Comparison of ENCODE assay signal across 17 mouse cellular contexts in genomic region chr6:148934961-148935590, GRCm38 (mm10). TPM values are rescaled to one million over a fixed set of nuclear protein-coding genes. Genes with fewer than 3 reads are reported as not detected.
A peak's percentile ranks its signal among the peaks of the same experiment; 100 is the strongest.
DNase-seq lines count a peak whose midpoint lies in the region; ATAC-seq and TF ChIP-seq lines count a peak whose summit lies in the region.
"Had no signal": no experiment of that assay in that cellular context is flagged by ENCODE, and none has a peak within 500 bp of the region (broad histone marks: within the 10 kb centered on the region; RNA-seq: fewer than 3 reads in every experiment).

No protein-coding gene starts in this region.

- no peak overlapping the region for H3K4me2 ChIP-seq in heart, embryonic 13.5 days
- H3K4me2 ChIP-seq in lung, embryonic 16.5 days (ENCODE audit: low read depth, low read length), result no peak overlapping the region
- peak overlapping the region; percentile 22 for H3K4me2 ChIP-seq in intestine, embryonic 16.5 days (ENCODE audit: low read depth, low read length)
- H3K4me2 ChIP-seq in midbrain, embryonic 11.5 days, result no peak overlapping the region
- H3K4me2 ChIP-seq: embryonic facial prominence, embryonic 15.5 days; forebrain, embryonic 12.5 days; heart, embryonic 11.5 days; lung, embryonic 15.5 days had no signal

- WGBS in heart, embryonic 13.5 days, result 53% methylated on average over 3 of the region's 3 CpGs
- 46% methylated on average over 3 of the region's 3 CpGs for WGBS in lung, embryonic 16.5 days
- 52% methylated on average over 3 of the region's 3 CpGs for WGBS in intestine, embryonic 16.5 days
- 73% methylated on average over 3 of the region's 3 CpGs for WGBS in embryonic facial prominence, embryonic 10.5 days
- 79% methylated on average over 3 of the region's 3 CpGs for WGBS in midbrain, embryonic 11.5 days

- no peak overlapping the region for H3K9ac ChIP-seq in heart, embryonic 13.5 days
- no peak overlapping the region for H3K9ac ChIP-seq in lung, embryonic 16.5 days (ENCODE audit: low read length)
- no peak overlapping the region for H3K9ac ChIP-seq in intestine, embryonic 16.5 days (ENCODE audit: low read depth, low read length)
- no peak overlapping the region for H3K9ac ChIP-seq in midbrain, embryonic 11.5 days (ENCODE audit: low read length)
- H3K9ac ChIP-seq: embryonic facial prominence, embryonic 15.5 days; forebrain, embryonic 12.5 days; lung, embryonic 15.5 days had no signal

- H3K27ac ChIP-seq in heart, embryonic 13.5 days (replicated peaks), result peak overlapping the region; percentile 13
- H3K27ac ChIP-seq in lung, embryonic 16.5 days (ENCODE audit: low read length), result 0 out of 2 replicates have a peak overlapping the region, but pooled peaks have one; percentile 13
- peak overlapping the region; percentile 77 for H3K27ac ChIP-seq in intestine, embryonic 16.5 days (ENCODE audit: low read length)
- H3K27ac ChIP-seq in layer of hippocampus, adult 2 months, result no peak overlapping the region
- no peak overlapping the region for H3K27ac ChIP-seq in embryonic facial prominence, embryonic 10.5 days (replicated peaks)
- no peak overlapping the region for H3K27ac ChIP-seq in midbrain, embryonic 11.5 days (ENCODE audit: low read depth, low read length)
- H3K27ac ChIP-seq: embryonic facial prominence, embryonic 15.5 days; forebrain, embryonic 12.5 days; lung, embryonic 15.5 days had no signal

- no peak for ATAC-seq in heart, embryonic 13.5 days (ENCODE audit: extremely low read depth, insufficient number of reproducible peaks, low FRiP score, low TSS enrichment)
- ATAC-seq in lung, embryonic 16.5 days (ENCODE audit: low read depth), result no peak
- ATAC-seq in intestine, embryonic 16.5 days, result peak; percentile 54
- no peak for ATAC-seq in midbrain, embryonic 11.5 days (ENCODE audit: low FRiP score)
- ATAC-seq: Patski had no signal

- H3K4me1 ChIP-seq in heart, embryonic 13.5 days, result peaks cover 19% of the 10 kb centered on the region
- peaks cover 10% of the 10 kb centered on the region for H3K4me1 ChIP-seq in lung, embryonic 16.5 days (replicated peaks; ENCODE audit: control insufficient read depth, insufficient read depth, low read length)
- peaks cover 21% of the 10 kb centered on the region for H3K4me1 ChIP-seq in intestine, embryonic 16.5 days (ENCODE audit: control insufficient read depth, insufficient read depth, low read length)
- H3K4me1 ChIP-seq in embryonic facial prominence, embryonic 10.5 days, result peaks cover 15% of the 10 kb centered on the region
- H3K4me1 ChIP-seq in midbrain, embryonic 11.5 days (ENCODE audit: control insufficient read depth, insufficient read depth, low read length), result no peaks in the 10 kb centered on the region; the same call in 1 of the 2 replicates
- H3K4me1 ChIP-seq: embryonic facial prominence, embryonic 15.5 days had no signal

- peaks cover 37% of the 10 kb centered on the region for H3K36me3 ChIP-seq in heart, embryonic 13.5 days
- peaks cover 17% of the 10 kb centered on the region for H3K36me3 ChIP-seq in lung, embryonic 16.5 days (ENCODE audit: control insufficient read depth, insufficient read depth, low read length)
- H3K36me3 ChIP-seq in intestine, embryonic 16.5 days (ENCODE audit: control insufficient read depth, insufficient read depth, low read length), result peaks cover 4% of the 10 kb centered on the region
- peaks cover 76% of the 10 kb centered on the region for H3K36me3 ChIP-seq in embryonic facial prominence, embryonic 10.5 days (replicated peaks)
- peaks cover 14% of the 10 kb centered on the region for H3K36me3 ChIP-seq in midbrain, embryonic 11.5 days (ENCODE audit: control insufficient read depth, insufficient read depth, low read length)

- no peak for DNase-seq in heart, postnatal 10 days
- DNase-seq in lung, postnatal 36 days, result no peak
- no peak for DNase-seq in layer of hippocampus, adult 2 months (ENCODE audit: low spot score in 2 of 2)
- DNase-seq in embryonic facial prominence, embryonic 10.5 days (ENCODE audit: low spot score), result no peak
- DNase-seq in midbrain, embryonic 11.5 days (ENCODE audit: low spot score, missing footprints), result no peak
- DNase-seq: cerebellum, postnatal 10 days; gastrocnemius, postnatal 14 days; heart, postnatal 4 days; right cerebral cortex, adult 18-20 months had no signal

- H3K9me3 ChIP-seq in heart, embryonic 13.5 days, result no peaks in the 10 kb centered on the region
- H3K9me3 ChIP-seq in lung, embryonic 16.5 days (ENCODE audit: control insufficient read depth, low read length), result no peaks in the 10 kb centered on the region
- no peaks in the 10 kb centered on the region for H3K9me3 ChIP-seq in intestine, embryonic 16.5 days (ENCODE audit: control insufficient read depth, low read length)
- H3K9me3 ChIP-seq in embryonic facial prominence, embryonic 10.5 days, result no peaks in the 10 kb centered on the region
- no peaks in the 10 kb centered on the region for H3K9me3 ChIP-seq in midbrain, embryonic 11.5 days (ENCODE audit: control insufficient read depth, low read length)
- H3K9me3 ChIP-seq: embryonic facial prominence, embryonic 15.5 days; forebrain, embryonic 12.5 days; lung, embryonic 15.5 days had no signal

- no peak overlapping the region for H3K4me3 ChIP-seq in heart, embryonic 13.5 days
- no peak overlapping the region for H3K4me3 ChIP-seq in lung, embryonic 16.5 days (ENCODE audit: low read length)
- H3K4me3 ChIP-seq in intestine, embryonic 16.5 days (ENCODE audit: low read length), result no peak overlapping the region
- no peak overlapping the region for H3K4me3 ChIP-seq in layer of hippocampus, adult 2 months
- no peak overlapping the region for H3K4me3 ChIP-seq in embryonic facial prominence, embryonic 10.5 days
- no peak overlapping the region for H3K4me3 ChIP-seq in midbrain, embryonic 11.5 days (ENCODE audit: low read depth, low read length)
- H3K4me3 ChIP-seq: embryonic facial prominence, embryonic 15.5 days; forebrain, embryonic 12.5 days; lung, embryonic 15.5 days had no signal

- intact Hi-C loops in heart, postnatal 10 days (cut with DNase I), result no loop called here

- no peak for TF ChIP-seq CTCF in layer of hippocampus, adult 2 months (conservative IDR thresholded peaks at IDR 0.05)

- H3K27me3 ChIP-seq in heart, embryonic 13.5 days (replicated peaks), result no peaks in the 10 kb centered on the region
- no peaks in the 10 kb centered on the region for H3K27me3 ChIP-seq in lung, embryonic 16.5 days (ENCODE audit: control insufficient read depth, insufficient read depth, low read depth, low read length)
- H3K27me3 ChIP-seq in intestine, embryonic 16.5 days (replicated peaks; ENCODE audit: control insufficient read depth, insufficient read depth, low read length), result no peaks in the 10 kb centered on the region
- no peaks in the 10 kb centered on the region for H3K27me3 ChIP-seq in embryonic facial prominence, embryonic 10.5 days (replicated peaks; ENCODE audit: low read depth, poor library complexity, severe bottlenecking)
- no peaks in the 10 kb centered on the region for H3K27me3 ChIP-seq in midbrain, embryonic 11.5 days (ENCODE audit: control insufficient read depth, insufficient read depth, low read length)
- H3K27me3 ChIP-seq: embryonic facial prominence, embryonic 15.5 days; forebrain, embryonic 12.5 days; lung, embryonic 15.5 days; Patski had no signal

RNA-seq across cellular contexts. Expression of gene Sinhcaf, which starts 11.2 kb away (rescaled TPM):
- 65.0 and 79.9 TPM in 2 replicates for polyA plus RNA-seq in heart, embryonic 13.5 days (2015; fragmentation: Nextera tagmentation; extraction: Ambion mirVana)
- total RNA-seq in heart, postnatal 10 days (2021), result 10 to 100 TPM in 1 of 2 experiments, 1 to 10 TPM in 1; 9.0 to 11.6 TPM
- 91.0 and 99.0 TPM in 2 replicates for polyA plus RNA-seq in lung, embryonic 16.5 days (2015; fragmentation: Nextera tagmentation; extraction: Ambion mirVana)
- 76.8 and 88.5 TPM in 2 replicates for polyA plus RNA-seq in intestine, embryonic 16.5 days (2015; fragmentation: Nextera tagmentation; extraction: Ambion mirVana)
- 1 to 10 TPM; 2.8 to 3.3 TPM for total RNA-seq in layer of hippocampus, adult 2 months (2021)
- polyA plus RNA-seq in embryonic facial prominence, embryonic 10.5 days (2016; fragmentation: Nextera tagmentation; extraction: Ambion mirVana), result 306 and 334 TPM in 2 replicates
- 313 and 341 TPM in 2 replicates for polyA plus RNA-seq in midbrain, embryonic 11.5 days (2014; fragmentation: Nextera tagmentation; extraction: Ambion mirVana)

RNA-seq across cellular contexts. Expression of gene Caprin2, which starts 39.0 kb away (rescaled TPM):
- polyA plus RNA-seq in heart, embryonic 13.5 days (2015; fragmentation: Nextera tagmentation; extraction: Ambion mirVana), result 11.6 and 11.7 TPM in 2 replicates
- total RNA-seq in heart, postnatal 10 days (2021), result 1 to 10 TPM; 6.2 to 7.8 TPM
- 14.9 and 15.2 TPM in 2 replicates for polyA plus RNA-seq in lung, embryonic 16.5 days (2015; fragmentation: Nextera tagmentation; extraction: Ambion mirVana)
- 12.1 and 14.1 TPM in 2 replicates for polyA plus RNA-seq in intestine, embryonic 16.5 days (2015; fragmentation: Nextera tagmentation; extraction: Ambion mirVana)
- total RNA-seq in layer of hippocampus, adult 2 months (2021), result 10 to 100 TPM in 1 of 2 experiments, 1 to 10 TPM in 1; 8.3 to 10.7 TPM
- polyA plus RNA-seq in embryonic facial prominence, embryonic 10.5 days (2016; fragmentation: Nextera tagmentation; extraction: Ambion mirVana), result 16.9 and 17.0 TPM in 2 replicates
- polyA plus RNA-seq in midbrain, embryonic 11.5 days (2014; fragmentation: Nextera tagmentation; extraction: Ambion mirVana), result 13.8 and 17.3 TPM in 2 replicates

Comparison
In these comparisons a context has a peak if more than half of its experiments do, and no peak if none do; other contexts are left out.
1. H3K27ac ChIP-seq: peak in heart, embryonic 13.5 days (single experiment), lung, embryonic 16.5 days (single experiment) and intestine, embryonic 16.5 days (single experiment); none in layer of hippocampus, adult 2 months (single experiment), embryonic facial prominence, embryonic 10.5 days (single experiment) and midbrain, embryonic 11.5 days (single experiment).